Mouse (Mus musculus) left cerebral cortex, adult 11 months (tissue): ENCODE results near the gene Ccnj.

Source experiments
- DNase-seq: peaks from one replicate; pipeline ENCODE4 v3.0.0; 2022; ENCODE audit warnings: low spot score

The Ccnj gene

DNA sequence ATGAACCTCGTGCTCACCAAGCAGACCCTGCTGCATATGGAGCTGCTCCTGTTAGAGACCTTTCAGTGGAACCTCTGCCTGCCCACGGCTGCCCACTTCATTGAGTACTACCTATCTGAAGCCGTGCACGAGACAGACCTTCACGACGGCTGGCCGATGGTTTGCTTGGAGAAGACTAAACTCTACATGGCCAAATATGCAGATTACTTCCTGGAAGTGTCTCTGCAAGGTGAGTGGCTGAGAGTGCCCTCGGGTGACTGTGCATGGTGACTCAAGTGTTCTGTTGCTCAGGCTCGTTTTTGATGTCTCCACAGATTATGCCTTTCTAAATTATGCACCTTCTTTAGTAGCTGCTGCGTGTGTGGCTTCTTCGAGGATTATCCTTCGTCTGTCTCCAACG, 13.7 kb downstream of the Ccnj start:
- no peak for DNase-seq

GRCm38 (mm10) chr19:40849391-40849790, 18.3 kb downstream of the Ccnj start:
- no peak for DNase-seq

DNA sequence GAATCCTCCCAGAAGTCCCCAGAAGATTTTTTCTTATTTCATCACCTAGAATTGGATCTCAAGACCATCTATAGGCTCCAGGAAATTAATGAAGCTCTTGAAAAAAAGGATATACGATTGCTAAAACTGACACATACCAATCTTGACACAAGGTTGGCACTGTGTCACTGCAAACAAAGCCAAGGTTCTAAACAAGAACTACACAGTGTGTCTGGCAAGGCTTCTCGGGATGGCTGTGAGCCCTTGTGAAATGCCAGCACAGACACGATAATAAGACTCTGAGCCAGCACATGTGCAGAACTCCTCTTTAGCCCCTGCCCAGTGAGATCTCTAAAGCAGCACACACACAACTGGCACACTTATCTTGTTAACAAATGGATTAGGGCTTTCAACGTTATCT, 28.5 kb downstream of the Ccnj start:
- no peak for DNase-seq

DNA sequence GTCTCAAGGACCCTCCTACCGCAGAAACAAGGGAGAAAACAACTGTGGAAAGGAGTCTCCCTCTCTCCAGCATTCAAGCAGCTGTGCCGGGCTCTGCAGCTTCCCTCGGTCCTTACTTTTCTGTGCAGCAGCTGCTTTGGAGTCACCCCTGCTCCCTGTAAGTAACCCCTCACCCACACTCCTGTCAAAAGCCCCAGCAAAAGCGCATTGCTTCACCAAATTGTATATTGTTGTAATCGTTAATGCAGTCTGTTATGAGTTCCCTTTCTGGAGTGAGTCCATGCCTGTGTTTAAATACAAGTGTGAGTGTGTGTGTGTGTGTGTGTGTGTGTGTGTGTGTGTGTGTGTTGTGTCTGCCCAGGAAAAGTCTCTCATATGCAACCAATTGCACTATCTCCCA, 37.2 kb downstream of the Ccnj start:
- DNase-seq: no peak

DNA sequence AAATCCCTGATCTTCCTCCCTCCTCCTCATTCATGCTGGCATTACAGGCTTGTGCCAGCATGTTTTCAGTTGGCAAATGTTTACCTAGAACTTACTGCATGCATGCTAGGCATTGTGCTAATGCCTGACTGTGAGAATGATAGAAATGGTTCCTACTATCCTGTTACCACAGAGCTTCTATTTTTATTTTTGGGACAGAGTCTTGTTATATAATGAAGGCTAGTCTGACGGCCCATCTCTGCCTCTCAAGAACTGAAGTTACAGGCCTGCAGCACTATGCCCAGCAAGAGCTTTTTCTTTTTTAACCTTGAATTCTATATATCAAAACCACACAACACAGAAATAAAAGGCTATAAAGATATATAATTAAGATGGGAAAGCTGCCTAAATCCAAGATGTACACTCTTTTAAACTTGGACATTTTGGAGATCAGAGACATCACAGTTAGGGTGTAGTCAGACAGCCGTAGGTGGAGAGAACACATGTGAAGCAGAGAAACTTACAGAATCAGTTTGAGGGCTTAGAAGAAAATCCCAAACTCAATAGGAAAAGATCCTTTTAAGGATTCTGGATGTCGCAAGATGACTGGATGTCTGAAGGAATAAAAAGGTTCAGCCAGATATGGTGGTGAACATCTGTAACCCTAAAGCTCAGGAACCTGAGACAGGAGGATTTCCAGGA, 38.5 kb downstream of the Ccnj start:
- no peak for DNase-seq

DNA sequence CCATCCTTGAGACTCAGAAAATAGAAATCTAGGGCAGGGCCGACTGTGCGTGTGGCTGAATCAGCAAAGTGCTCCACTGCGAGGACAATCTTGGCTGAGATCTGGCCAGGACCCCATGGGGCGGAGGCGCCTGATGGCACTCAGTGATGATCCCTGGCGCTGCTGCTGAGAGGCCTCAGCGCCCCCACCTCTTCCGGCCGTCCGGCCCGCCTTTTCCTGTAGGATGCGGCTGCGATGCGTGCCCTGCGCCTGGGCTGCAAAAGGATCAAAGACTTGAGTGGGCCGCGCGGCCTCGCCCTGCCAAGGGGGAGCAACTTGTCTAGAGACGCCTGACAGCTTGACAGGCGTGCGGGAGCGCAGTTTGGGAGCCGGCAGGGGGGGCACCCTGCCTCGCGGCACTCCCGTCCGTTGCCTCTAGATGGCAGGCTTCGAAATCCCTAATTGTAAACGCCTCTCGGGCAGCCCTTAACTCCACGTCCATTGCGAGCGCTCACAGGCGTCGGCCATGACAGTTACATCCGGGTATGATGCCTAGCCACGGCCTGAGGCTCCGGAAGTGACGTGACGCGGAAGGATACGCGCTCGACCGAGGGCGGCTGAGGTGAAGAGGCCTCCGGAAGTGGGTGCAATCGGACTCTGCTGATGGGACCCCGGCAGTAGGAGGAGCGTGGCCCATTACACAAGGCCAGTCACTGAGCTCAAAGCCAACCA, 42.0 kb downstream of the Ccnj start:
- peak; percentile 86 for DNase-seq

DNA sequence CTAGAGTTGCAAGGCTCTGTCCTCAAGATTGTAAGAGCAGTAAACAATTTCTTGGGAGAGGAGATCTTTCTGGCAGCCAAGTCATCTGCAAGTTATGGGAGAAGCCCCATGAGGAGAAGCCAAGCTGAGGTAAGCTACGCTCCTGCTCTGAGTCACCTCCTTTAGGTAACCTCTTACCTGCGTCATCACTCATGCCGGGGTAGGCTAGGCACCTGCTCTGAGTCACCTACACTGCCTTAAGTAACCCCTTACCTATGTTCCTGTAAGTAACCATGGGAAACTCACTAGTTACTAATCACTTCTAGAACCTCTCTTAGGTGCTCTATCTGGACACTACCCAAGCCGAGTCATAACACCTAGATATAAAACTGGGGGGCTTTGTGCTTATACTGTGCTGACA, 50.6 kb downstream of the Ccnj start:
- no peak for DNase-seq

GRCm38 (mm10) chr19:40888887-40889286, 57.8 kb downstream of the Ccnj start:
- no peak for DNase-seq

DNA sequence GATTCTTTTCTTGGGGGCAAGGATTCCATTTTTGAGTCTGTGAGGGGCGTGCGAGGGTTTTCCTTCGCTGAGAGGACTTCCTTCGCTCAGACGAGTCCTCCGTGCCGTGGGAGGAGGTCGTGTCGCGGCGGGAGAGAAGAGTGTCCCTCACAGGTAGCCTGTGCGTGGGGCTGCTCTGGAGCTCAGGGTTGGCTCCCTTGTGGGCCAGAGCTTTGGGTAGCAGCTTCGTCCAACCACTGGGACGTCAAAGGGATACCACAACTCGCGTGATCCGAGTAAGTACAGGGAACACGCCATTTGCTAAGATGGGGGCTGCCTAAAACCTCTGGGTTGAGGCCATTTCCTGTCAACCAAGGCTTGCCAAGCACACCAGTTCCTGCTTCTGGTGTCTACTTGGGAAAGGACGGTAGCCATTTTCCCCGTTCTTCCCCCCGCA, 63.0 kb downstream of the Ccnj start:
- DNase-seq: no peak

DNA sequence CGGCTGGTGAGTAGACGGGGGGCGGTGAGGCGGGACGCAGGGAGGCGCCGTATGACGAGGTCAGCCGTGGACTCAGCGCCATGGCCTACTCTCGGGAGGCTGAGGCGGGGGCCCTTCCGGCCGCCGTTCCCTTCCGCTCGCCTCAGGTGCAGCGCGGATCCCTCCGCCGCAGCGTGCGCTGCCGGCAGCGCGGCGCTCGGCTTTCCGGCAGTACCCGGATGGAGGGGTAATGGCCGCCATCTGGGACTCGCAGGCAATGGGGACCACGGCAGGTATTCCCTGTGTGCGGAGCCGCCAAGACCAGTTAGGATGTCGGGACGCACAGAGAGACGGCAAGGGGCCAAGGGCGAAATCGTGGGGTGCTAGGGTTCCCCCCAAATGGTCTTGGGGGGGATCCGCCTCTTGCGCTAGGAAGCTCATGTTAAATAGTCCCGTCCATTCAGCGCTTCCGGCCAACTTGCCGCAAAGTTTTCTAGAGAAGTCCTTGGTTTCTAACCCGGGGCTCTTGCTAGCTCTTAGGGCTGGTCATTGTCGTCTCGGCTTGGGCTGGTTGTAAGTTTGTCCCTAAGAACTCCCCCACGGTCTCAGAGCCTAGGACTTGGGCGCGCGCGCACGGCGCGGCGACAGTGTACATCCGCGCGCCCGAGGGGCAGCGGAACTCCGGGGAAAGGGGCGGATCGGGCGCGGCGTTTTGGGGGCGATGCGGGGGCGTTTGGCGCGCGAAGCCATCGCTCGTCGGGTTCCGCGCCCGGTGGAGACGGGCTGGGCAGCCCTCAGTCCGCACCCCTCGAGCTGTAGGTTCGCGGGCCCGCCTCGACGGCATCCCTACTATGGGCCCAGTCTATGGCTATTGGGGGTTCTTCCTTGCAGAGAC, 63.7 kb downstream of the Ccnj start, which contains the start of gene Zfp518a:
TSS of gene Zfp518a (plus strand) at position 187 of the 874 bp plus-strand sequence.
- DNase-seq: peak; percentile 67

DNA sequence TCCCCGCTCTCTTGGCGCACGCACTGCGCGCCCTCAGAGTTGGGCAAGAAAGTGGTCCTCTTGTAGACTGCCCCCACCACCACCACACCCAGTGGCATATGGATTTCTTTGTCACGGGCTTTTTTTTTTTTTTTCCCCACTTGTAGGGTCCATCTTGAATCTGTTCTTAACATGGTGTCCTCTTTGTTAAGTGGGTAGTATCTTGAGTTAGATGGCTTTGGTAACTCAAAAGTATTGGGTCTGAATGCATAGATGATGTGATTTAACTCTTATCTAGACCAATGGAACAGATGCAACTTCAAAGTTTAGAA, 64.3 kb downstream of the Ccnj start:
- no peak for DNase-seq
